Mouse (Mus musculus) liver, embryonic 15.5 days (tissue): Measurements from ENCODE around the gene Elk4. TPM values are rescaled to one million over a fixed set of nuclear protein-coding genes. Genes with fewer than 3 reads are reported as not detected.
A peak's percentile ranks its signal among the peaks of the same experiment; 100 is the strongest.

Source experiments
- ATAC-seq: fragments of 200-750 bp; cut with Nextera tagmentation; 2 replicates; pipeline ENCODE4 v1.8.0; 2017; ENCODE audit warnings: moderate number of reproducible peaks, mild to moderate bottlenecking, moderate library complexity; ENCODE audit not compliant: insufficient read depth
- H3K27ac ChIP-seq: fragments of 300-500 bp; sonication (generic); replicated peaks from 2 replicates; pipeline ENCODE4 v1.5.1; 2015; ENCODE audit warnings: mild to moderate bottlenecking, inconsistent platforms
- H3K27me3 ChIP-seq: fragments of 300-500 bp; sonication (generic); 2 replicates; pipeline ENCODE4 v1.6.1; 2015; ENCODE audit warnings: mild to moderate bottlenecking, inconsistent platforms
- H3K36me3 ChIP-seq: fragments of 300-500 bp; sonication (generic); replicated peaks from 2 replicates; pipeline ENCODE4 v1.6.1; 2015; ENCODE audit warnings: moderate library complexity, mild to moderate bottlenecking, inconsistent platforms
- H3K4me1 ChIP-seq: fragments of 300-500 bp; sonication (generic); replicated peaks from 2 replicates; pipeline ENCODE4 v1.6.1; 2015; ENCODE audit warnings: inconsistent platforms
- H3K4me2 ChIP-seq: fragments of 300-500 bp; sonication (generic); 2 replicates; pipeline ENCODE4 v1.6.1; 2015; ENCODE audit warnings: moderate library complexity, mild to moderate bottlenecking, inconsistent platforms
- H3K4me3 ChIP-seq: fragments of 300-500 bp; sonication (generic); replicated peaks from 2 replicates; pipeline ENCODE4 v1.5.1; 2015; ENCODE audit warnings: mild to moderate bottlenecking, inconsistent platforms
- H3K9ac ChIP-seq: fragments of 300-500 bp; sonication (generic); 2 replicates; pipeline ENCODE4 v1.6.1; 2015; ENCODE audit warnings: moderate library complexity, mild to moderate bottlenecking, inconsistent platforms
- H3K9me3 ChIP-seq: fragments of 300-500 bp; sonication (generic); replicated peaks from 2 replicates; pipeline ENCODE4 v1.6.1; 2016; ENCODE audit warnings: inconsistent platforms
- WGBS: fragments of 180-500 bp; shearing (Covaris S2); methylation state at CpG from one replicate; pipeline ENCODE4 v1.1.7; 2015; ENCODE audit warnings: mixed read lengths; ENCODE audit not compliant: insufficient replicate concordance; 5-methylcytosine and 5-hydroxymethylcytosine counted together
- polyA plus RNA-seq: library from polyadenylated mRNA; unstranded; fragments of >200 nt; fragmentation: Nextera tagmentation; extraction: Ambion mirVana; gene quantifications from 2 replicates; pipeline ENCODE4 v1.2.1, GENCODE M21; 2015

The Elk4 gene
- polyA plus RNA-seq, 1 experiment from 2014 or later = 7.9 TPM

GRCm38 (mm10) chr1:131970322-131970660 is 37.1 kb upstream of the Elk4 start:
- ATAC-seq = 0 out of 2 replicates have a peak, but pooled peaks have one; percentile 19
- Histone ChIP-seq H3K36me3 (no peaks in the 10 kb centered on the region), H3K4me1 (peaks cover 31% of the 10 kb centered on the region), H3K27me3 (peaks cover 12% of the 10 kb centered on the region; the same call in 1 of the 2 replicates), H3K9ac (no peak overlapping the region), H3K4me2 (peak overlapping the region; percentile 33; the same call in 1 of the 2 replicates), H3K27ac (no peak overlapping the region), H3K4me3 (no peak overlapping the region), H3K9me3 (no peaks in the 10 kb centered on the region)
- WGBS = 43% methylated on average over 5 of the region's 5 CpGs

DNA sequence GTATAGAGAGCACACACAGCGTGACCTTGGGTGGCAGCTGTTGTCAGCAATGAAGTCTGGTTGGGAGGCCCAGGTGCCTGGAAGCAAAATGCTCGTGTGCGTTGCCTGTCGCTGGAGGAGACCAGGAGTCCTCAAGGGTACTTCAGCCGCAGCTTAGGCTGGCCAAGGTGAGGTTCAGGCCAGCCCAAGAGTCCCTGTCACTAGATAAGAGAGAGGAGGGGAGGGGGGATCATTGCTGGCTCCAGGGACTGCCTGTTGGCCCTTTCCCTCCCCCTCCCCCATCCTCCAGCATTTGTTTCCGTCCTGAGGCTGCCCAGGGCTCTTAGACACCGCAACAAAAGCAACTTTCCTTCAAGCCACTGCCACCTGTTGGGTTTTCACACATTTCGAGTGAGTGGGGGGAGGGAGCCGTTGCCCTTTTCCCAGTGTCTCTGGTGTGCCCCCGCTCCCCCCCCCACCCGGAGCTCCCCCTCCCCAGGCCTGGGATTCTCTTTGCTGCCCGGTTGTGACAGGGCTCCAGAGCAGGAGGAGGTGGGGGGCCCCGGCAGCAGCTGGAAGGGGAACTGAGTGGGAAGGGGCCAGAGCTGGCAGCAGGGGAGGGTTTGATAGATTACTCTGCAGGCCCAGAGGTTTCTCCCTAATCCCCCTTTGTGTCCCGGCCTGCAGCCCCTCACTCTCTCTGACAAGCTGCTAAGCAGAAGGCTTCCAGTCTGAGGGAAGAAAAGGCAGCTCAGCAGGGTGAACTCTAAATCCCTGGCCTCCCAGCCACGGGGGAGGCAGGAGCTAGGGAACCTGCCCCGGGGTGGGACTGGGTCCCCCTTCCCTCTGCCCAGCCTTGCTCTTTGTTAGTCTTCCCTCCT is 36.5 kb upstream of the Elk4 start:
- WGBS = 16% methylated on average over 16 of the region's 16 CpGs
- Histone ChIP-seq H3K4me2 (peak overlapping the region; percentile 33), H3K4me3 (no peak overlapping the region), H3K9ac (no peak overlapping the region), H3K27me3 (peaks cover 6% of the 10 kb centered on the region; the same call in 1 of the 2 replicates), H3K27ac (no peak overlapping the region), H3K9me3 (no peaks in the 10 kb centered on the region), H3K4me1 (peaks cover 31% of the 10 kb centered on the region), H3K36me3 (no peaks in the 10 kb centered on the region)
- 0 out of 2 replicates have a peak, but pooled peaks have one; percentile 7 for ATAC-seq

- Histone ChIP-seq H3K36me3 (no peaks in the 10 kb centered on the region), H3K9ac (no peak overlapping the region), H3K4me2 (peak overlapping the region; percentile 25; the same call in 1 of the 2 replicates), H3K4me1 (peaks cover 31% of the 10 kb centered on the region), H3K4me3 (no peak overlapping the region), H3K9me3 (no peaks in the 10 kb centered on the region), H3K27ac (peak overlapping the region; percentile 65), H3K27me3 (no peaks in the 10 kb centered on the region; the same call in 1 of the 2 replicates)
- ATAC-seq = 0 out of 2 replicates have a peak, but pooled peaks have one; percentile 14
- WGBS = 43% methylated on average over 15 of the region's 15 CpGs
Observed at GRCm38 (mm10) chr1:131971771-131972497, 35.5 kb upstream of the Elk4 start.

GRCm38 (mm10) chr1:131972498-131973334 is 34.7 kb upstream of the Elk4 start:
- Histone ChIP-seq H3K36me3 (no peaks in the 10 kb centered on the region), H3K9ac (no peak overlapping the region), H3K4me3 (no peak overlapping the region), H3K27me3 (no peaks in the 10 kb centered on the region), H3K27ac (peak overlapping the region; percentile 65), H3K9me3 (no peaks in the 10 kb centered on the region), H3K4me2 (peak overlapping the region; percentile 25), H3K4me1 (peaks cover 31% of the 10 kb centered on the region)
- peak; percentile 43; the same call in 1 of the 2 replicates for ATAC-seq
- 41% methylated on average over 13 of the region's 13 CpGs for WGBS

DNA sequence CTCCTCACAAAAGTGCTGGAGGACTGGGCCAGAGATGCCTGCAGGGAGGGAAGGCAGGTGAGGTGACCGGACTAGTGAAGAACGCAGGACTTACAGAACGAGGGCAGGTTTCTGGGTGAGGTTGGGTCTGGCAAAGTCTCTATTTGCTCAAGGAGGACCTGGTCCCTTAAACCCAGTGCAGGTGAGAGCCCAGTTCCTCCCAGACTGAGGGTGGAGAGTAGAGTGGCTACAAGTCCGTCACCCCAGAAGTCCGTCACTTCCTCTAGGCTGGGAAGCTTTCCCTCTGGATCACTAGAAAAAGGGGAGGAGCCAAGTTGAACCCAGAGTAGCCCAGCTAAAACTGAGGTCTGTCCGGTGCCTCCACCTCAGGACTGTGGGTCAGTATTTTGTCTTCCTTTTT is 33.4 kb upstream of the Elk4 start:
- Histone ChIP-seq H3K27me3 (no peaks in the 10 kb centered on the region), H3K36me3 (no peaks in the 10 kb centered on the region), H3K4me3 (no peak overlapping the region), H3K9ac (no peak overlapping the region), H3K4me2 (no peak overlapping the region), H3K4me1 (peaks cover 25% of the 10 kb centered on the region), H3K9me3 (no peaks in the 10 kb centered on the region), H3K27ac (no peak overlapping the region)
- no peak for ATAC-seq
- 63% methylated on average over 6 of the region's 6 CpGs for WGBS

- H3K4me1 ChIP-seq = peaks cover 9% of the 10 kb centered on the region
- no peaks in the 10 kb centered on the region for H3K9me3 ChIP-seq
- ATAC-seq = no peak
- H3K9ac ChIP-seq = no peak overlapping the region
- no peaks in the 10 kb centered on the region for H3K27me3 ChIP-seq
- no peak overlapping the region for H3K4me2 ChIP-seq
- H3K27ac ChIP-seq = no peak overlapping the region
- H3K4me3 ChIP-seq = no peak overlapping the region
- 80% methylated on average over 5 of the region's 5 CpGs for WGBS
- H3K36me3 ChIP-seq = no peaks in the 10 kb centered on the region
Observed at GRCm38 (mm10) chr1:131976886-131977285, 30.5 kb upstream of the Elk4 start.

DNA sequence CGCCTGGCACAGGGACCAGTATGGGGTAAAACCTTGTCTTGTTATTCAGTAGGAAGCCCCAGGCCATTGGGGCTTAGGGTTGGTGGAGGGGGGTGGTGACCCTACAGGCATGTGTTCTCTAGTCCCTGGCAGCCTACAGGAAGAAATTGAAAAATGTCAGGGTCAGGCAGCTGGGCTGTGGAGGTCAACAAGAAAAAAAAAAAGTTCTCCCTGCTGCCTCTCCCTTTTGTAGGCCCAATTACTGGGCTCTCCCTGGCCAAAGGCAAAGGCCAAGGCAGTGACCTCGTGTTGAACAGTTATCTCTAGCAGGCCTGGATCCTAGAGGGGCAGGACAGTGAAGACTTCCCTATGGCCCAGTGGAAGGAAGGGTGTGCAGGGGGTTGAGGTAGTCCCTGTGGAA is 26.9 kb upstream of the Elk4 start:
- H3K27me3 ChIP-seq = no peaks in the 10 kb centered on the region
- H3K36me3 ChIP-seq = no peaks in the 10 kb centered on the region
- no peak overlapping the region for H3K4me3 ChIP-seq
- no peak for ATAC-seq
- no peak overlapping the region for H3K9ac ChIP-seq
- 22% methylated on average over 2 of the region's 2 CpGs for WGBS
- 0 out of 2 replicates have a peak overlapping the region, but pooled peaks have one; percentile 29 for H3K27ac ChIP-seq
- no peak overlapping the region for H3K4me2 ChIP-seq
- no peaks in the 10 kb centered on the region; the same call in 1 of the 2 replicates for H3K4me1 ChIP-seq
- no peaks in the 10 kb centered on the region for H3K9me3 ChIP-seq

DNA sequence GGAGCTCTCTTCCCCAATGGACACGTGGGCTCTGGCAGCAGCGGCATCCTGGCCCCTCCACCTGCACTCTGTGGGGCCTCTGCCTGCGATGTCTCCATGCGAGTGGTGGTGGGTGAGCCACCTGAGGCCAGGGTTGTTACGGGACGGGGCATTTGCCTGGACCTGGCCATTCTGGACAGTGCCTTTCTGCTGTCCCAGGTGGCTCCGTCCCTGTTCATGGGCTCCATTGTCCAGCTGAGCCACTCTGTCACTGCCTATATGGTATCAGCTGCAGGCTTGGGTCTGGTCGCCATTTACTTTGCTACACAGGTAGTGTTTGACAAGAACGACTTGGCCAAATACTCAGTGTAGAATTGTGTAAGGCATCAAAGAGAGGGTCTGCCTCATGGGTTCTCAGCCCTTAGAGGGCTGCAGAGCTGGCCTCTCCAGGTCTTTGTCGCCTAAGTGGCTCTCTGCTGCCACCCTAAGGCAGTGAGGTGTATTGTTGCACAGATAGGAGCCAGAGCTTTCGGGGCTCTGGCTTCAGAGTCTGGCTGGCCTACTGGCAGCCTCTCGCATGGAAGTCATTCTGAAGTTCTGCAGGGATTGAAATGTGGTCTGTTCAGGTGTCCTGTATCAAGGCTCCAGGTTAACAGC is 25.9 kb upstream of the Elk4 start:
- ATAC-seq = peak; percentile 32; the same call in 1 of the 2 replicates
- Histone ChIP-seq H3K36me3 (no peaks in the 10 kb centered on the region), H3K9ac (no peak overlapping the region), H3K4me3 (no peak overlapping the region), H3K27ac (no peak overlapping the region), H3K9me3 (no peaks in the 10 kb centered on the region), H3K27me3 (no peaks in the 10 kb centered on the region), H3K4me1 (no peaks in the 10 kb centered on the region; the same call in 1 of the 2 replicates), H3K4me2 (no peak overlapping the region)
- WGBS = 48% methylated on average over 12 of the region's 12 CpGs

DNA sequence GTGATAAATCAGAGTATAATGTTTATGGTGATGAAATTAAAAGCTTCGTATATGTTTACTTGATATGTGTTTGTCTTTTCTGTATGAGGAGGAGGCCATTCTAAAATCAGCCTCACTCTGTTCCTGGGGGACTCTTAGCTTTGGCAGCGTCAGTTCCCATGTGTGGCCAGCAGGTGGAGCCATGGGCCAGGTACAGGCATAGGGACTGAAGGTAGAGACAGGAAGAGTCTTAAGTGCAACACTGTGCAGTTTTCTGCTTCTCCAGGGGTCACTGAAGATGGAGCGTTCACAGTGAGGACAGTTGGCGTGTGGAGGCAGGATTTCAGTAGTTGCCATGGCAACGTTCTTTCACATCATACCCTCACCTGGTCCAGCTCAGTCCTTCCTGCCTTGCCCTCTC is 24.5 kb upstream of the Elk4 start:
- no peak for ATAC-seq
- WGBS = 12% methylated on average over 5 of the region's 5 CpGs

DNA sequence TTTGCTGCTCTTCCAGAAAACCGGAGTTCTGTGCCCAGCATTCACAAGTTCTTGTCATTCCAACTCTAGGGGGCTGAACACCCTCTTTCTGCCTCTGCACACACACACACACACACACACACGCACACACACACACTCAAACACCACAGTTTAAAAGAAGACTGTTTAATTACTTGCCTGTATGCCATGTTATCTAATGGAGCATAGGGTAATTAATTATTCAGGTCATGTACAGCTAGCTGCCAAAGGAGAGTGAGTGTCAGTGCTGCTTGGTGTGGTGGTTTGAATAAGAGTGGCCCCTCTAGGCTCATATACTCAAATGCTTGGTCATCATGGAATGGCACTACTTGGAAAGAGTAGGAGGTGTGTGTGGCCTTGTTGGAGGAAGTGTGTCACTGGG is 23.6 kb upstream of the Elk4 start:
- no peaks in the 10 kb centered on the region for H3K9me3 ChIP-seq
- no peaks in the 10 kb centered on the region; the same call in 1 of the 2 replicates for H3K4me1 ChIP-seq
- no peaks in the 10 kb centered on the region for H3K27me3 ChIP-seq
- no peak overlapping the region for H3K4me3 ChIP-seq
- WGBS = 69% methylated on average over 2 of the region's 2 CpGs
- ATAC-seq = no peak
- no peaks in the 10 kb centered on the region for H3K36me3 ChIP-seq
- no peak overlapping the region for H3K9ac ChIP-seq
- H3K4me2 ChIP-seq = no peak overlapping the region
- no peak overlapping the region for H3K27ac ChIP-seq

More for the DNA sequence above, 24.5 kb upstream of the Elk4 start:
- Histone ChIP-seq H3K9me3 (no peaks in the 10 kb centered on the region), H3K4me3 (no peak overlapping the region), H3K9ac (no peak overlapping the region), H3K27ac (no peak overlapping the region), H3K36me3 (no peaks in the 10 kb centered on the region), H3K4me2 (no peak overlapping the region), H3K27me3 (no peaks in the 10 kb centered on the region), H3K4me1 (no peaks in the 10 kb centered on the region; the same call in 1 of the 2 replicates)
